Mouse (Mus musculus): ENCODE measurements at regions not wholly inside any gene's neighbourhood (a gene's known extent, or its start where the extent isn't known, plus 50 kb on each side); places are given as distances from the start of the nearest gene placed in this dataset.
A peak's percentile ranks its signal among the peaks of the same experiment; 100 is the strongest.

DNA sequence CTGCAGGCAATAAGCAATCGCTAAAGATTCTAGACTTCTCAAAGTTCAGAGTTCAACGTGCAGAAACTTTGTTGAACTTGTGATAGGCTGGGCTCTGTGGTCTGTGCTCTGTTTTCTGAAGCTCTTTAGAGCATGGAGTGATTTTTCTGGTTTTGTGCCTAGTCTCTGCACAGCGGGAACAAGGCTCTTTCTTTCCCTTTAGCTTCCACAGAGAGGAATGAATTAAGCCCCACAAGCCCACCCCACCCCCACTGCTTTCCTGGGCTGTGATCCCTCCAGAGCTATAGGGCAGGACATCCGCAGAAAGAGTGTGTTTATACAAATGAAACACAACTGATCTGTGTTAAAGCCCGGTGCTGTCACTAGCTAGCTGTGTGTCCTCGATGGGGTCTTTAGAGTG, 264.3 kb downstream of the Tcf7l2 start:
- no peaks in the 10 kb centered on the region for H3K27me3 ChIP-seq (ENCODE audit: insufficient read depth, low read length)
- peak overlapping the region; percentile 10; the same call in 1 of the 2 replicates for H3K4me2 ChIP-seq
- H3K36me3 ChIP-seq (ENCODE audit: insufficient read depth): no peaks in the 10 kb centered on the region
- no peaks in the 10 kb centered on the region for H3K9me3 ChIP-seq (ENCODE audit: low read depth, low read length)
- 16% methylated on average over 6 of the region's 6 CpGs for WGBS
- peaks cover 9% of the 10 kb centered on the region for H3K4me1 ChIP-seq (ENCODE audit: insufficient read depth)
- no peak for TF ChIP-seq CTCF (IDR thresholded peaks at IDR 0.05; ENCODE audit: low read depth)
- no peak for ATAC-seq (ENCODE audit: insufficient read depth)
- no peak overlapping the region for H3K9ac ChIP-seq
- no peak overlapping the region for H3K27ac ChIP-seq (ENCODE audit: low read depth)
- DNase-seq: peak; percentile 22
- no peak overlapping the region for H3K4me3 ChIP-seq (ENCODE audit: low read depth, low read length)

- Histone ChIP-seq H3K27me3 (ENCODE audit: insufficient read depth, low read length) (no peaks in the 10 kb centered on the region), H3K9me3 (ENCODE audit: low read depth, low read length) (no peaks in the 10 kb centered on the region), H3K4me3 (ENCODE audit: low read depth, low read length) (no peak overlapping the region), H3K27ac (ENCODE audit: low read depth) (no peak overlapping the region), H3K9ac (no peak overlapping the region), H3K4me1 (ENCODE audit: insufficient read depth) (peaks cover 9% of the 10 kb centered on the region), H3K4me2 (no peak overlapping the region), H3K36me3 (ENCODE audit: insufficient read depth) (no peaks in the 10 kb centered on the region)
- DNase-seq (no peak), ATAC-seq (ENCODE audit: insufficient read depth) (no peak)
- 92% methylated on average over 5 of the region's 5 CpGs for WGBS
- TF ChIP-seq CTCF (IDR thresholded peaks at IDR 0.05; ENCODE audit: low read depth): peak; percentile 43
These were observed 265.8 kb downstream of the Tcf7l2 start for GRCm38 (mm10) chr19:56007433-56007832.

GRCm38 (mm10) chr19:56010766-56011165, 269.1 kb downstream of the Tcf7l2 start:
- 88% methylated on average over 7 of the region's 7 CpGs for WGBS
- H3K4me3 ChIP-seq (ENCODE audit: low read depth, low read length): no peak overlapping the region
- DNase-seq (no peak), ATAC-seq (ENCODE audit: insufficient read depth) (no peak)
- H3K36me3 ChIP-seq (ENCODE audit: insufficient read depth): no peaks in the 10 kb centered on the region
- no peak overlapping the region for H3K27ac ChIP-seq (ENCODE audit: low read depth)
- TF ChIP-seq CTCF (IDR thresholded peaks at IDR 0.05; ENCODE audit: low read depth): no peak
- no peaks in the 10 kb centered on the region for H3K27me3 ChIP-seq (ENCODE audit: insufficient read depth, low read length)
- H3K4me1 ChIP-seq (ENCODE audit: insufficient read depth): peaks cover 7% of the 10 kb centered on the region
- H3K4me2 ChIP-seq: no peak overlapping the region
- no peaks in the 10 kb centered on the region for H3K9me3 ChIP-seq (ENCODE audit: low read depth, low read length)
- no peak overlapping the region for H3K9ac ChIP-seq

DNA sequence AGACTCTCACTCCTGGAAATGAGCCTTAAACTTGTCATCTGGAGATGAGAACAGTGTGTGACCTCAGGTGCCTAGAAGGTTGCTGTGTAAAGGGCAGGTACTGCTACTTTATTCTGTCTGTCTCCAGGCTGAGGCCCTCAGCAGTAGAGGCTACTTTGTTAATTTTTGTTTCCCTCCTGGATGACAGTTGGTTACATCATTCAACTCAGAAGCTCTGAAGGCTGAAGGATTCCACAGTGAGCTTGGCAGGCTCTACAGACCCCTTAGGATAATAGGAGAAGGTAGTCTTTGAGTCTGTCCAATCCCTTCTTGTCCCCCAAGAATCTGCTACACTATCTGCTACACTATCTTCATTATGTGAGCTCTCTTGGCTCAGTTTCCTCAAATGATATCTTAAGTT, 269.7 kb downstream of the Tcf7l2 start:
- H3K9ac ChIP-seq: no peak overlapping the region
- no peaks in the 10 kb centered on the region for H3K9me3 ChIP-seq (ENCODE audit: low read depth, low read length)
- no peak overlapping the region for H3K27ac ChIP-seq (ENCODE audit: low read depth)
- ATAC-seq (ENCODE audit: insufficient read depth) (no peak), DNase-seq (no peak)
- H3K27me3 ChIP-seq (ENCODE audit: insufficient read depth, low read length): no peaks in the 10 kb centered on the region
- H3K4me2 ChIP-seq: no peak overlapping the region
- no peak for TF ChIP-seq CTCF (IDR thresholded peaks at IDR 0.05; ENCODE audit: low read depth)
- H3K4me1 ChIP-seq (ENCODE audit: insufficient read depth): peaks cover 1% of the 10 kb centered on the region
- no peaks in the 10 kb centered on the region for H3K36me3 ChIP-seq (ENCODE audit: insufficient read depth)
- no peak overlapping the region for H3K4me3 ChIP-seq (ENCODE audit: low read depth, low read length)

DNA sequence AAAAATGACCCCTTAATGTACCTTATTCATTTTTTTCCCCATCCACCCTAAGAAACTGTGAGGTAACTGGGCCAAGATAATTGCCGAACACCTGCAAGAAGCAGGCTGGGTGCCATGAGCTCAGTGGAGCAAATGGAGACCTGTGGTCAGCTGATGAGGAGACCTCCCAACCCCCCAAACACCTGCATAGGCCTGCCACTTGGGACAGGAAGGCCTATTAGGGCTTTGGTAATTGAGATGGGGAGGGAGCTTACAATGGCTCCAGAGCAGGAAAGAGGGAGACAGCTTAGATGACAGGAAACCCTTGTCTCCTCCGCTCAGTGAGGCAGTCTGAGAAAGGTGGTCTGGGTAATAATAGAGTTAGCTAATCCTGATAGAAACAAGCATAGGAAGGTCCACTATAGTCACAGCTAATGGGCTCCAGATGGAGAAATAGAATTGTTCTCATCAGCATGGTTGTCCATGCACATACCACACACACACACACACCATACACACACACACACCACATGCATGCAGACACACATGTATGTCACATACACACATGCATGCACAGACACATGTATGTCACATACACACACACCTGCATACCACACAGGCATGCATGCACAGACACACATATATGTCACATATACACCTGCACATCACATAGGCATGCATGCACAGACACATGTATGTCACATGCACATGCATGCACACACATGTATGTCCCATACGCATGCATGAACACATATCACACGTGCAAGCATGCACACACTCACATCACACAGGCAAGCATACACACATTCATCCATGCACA, 270.2 kb upstream of the Habp2 start:
- Histone ChIP-seq H3K9ac (no peak overlapping the region), H3K4me1 (ENCODE audit: insufficient read depth) (no peaks in the 10 kb centered on the region), H3K4me3 (ENCODE audit: low read depth, low read length) (no peak overlapping the region), H3K9me3 (ENCODE audit: low read depth, low read length) (no peaks in the 10 kb centered on the region), H3K27me3 (ENCODE audit: insufficient read depth, low read length) (no peaks in the 10 kb centered on the region), H3K27ac (ENCODE audit: low read depth) (no peak overlapping the region), H3K4me2 (no peak overlapping the region), H3K36me3 (ENCODE audit: insufficient read depth) (no peaks in the 10 kb centered on the region)
- WGBS: 80% methylated on average over 4 of the region's 4 CpGs
- DNase-seq: no peak
- TF ChIP-seq CTCF (IDR thresholded peaks at IDR 0.05; ENCODE audit: low read depth): no peak
- ATAC-seq (ENCODE audit: insufficient read depth): no peak

GRCm38 (mm10) chr19:56017524-56017923, 269.4 kb upstream of the Habp2 start:
- H3K9me3 ChIP-seq (ENCODE audit: low read depth, low read length): no peaks in the 10 kb centered on the region
- DNase-seq (peak; percentile 19), ATAC-seq (ENCODE audit: insufficient read depth) (no peak)
- no peak overlapping the region for H3K4me3 ChIP-seq (ENCODE audit: low read depth, low read length)
- TF ChIP-seq CTCF (IDR thresholded peaks at IDR 0.05; ENCODE audit: low read depth): no peak
- no peaks in the 10 kb centered on the region for H3K4me1 ChIP-seq (ENCODE audit: insufficient read depth)
- no peak overlapping the region for H3K27ac ChIP-seq (ENCODE audit: low read depth)
- no peak overlapping the region for H3K4me2 ChIP-seq
- H3K36me3 ChIP-seq (ENCODE audit: insufficient read depth): no peaks in the 10 kb centered on the region
- no peaks in the 10 kb centered on the region for H3K27me3 ChIP-seq (ENCODE audit: insufficient read depth, low read length)
- WGBS: 73% methylated on average over 7 of the region's 7 CpGs
- no peak overlapping the region for H3K9ac ChIP-seq

- H3K4me3 ChIP-seq (ENCODE audit: low read depth, low read length): no peak overlapping the region
- no peaks in the 10 kb centered on the region for H3K36me3 ChIP-seq (ENCODE audit: insufficient read depth)
- DNase-seq: peak; percentile 19
- TF ChIP-seq CTCF (IDR thresholded peaks at IDR 0.05; ENCODE audit: low read depth): no peak
- H3K27ac ChIP-seq (ENCODE audit: low read depth): no peak overlapping the region
- no peaks in the 10 kb centered on the region for H3K27me3 ChIP-seq (ENCODE audit: insufficient read depth, low read length)
- no peak for ATAC-seq (ENCODE audit: insufficient read depth)
- no peak overlapping the region for H3K4me2 ChIP-seq
- H3K9ac ChIP-seq: no peak overlapping the region
- no peaks in the 10 kb centered on the region for H3K4me1 ChIP-seq (ENCODE audit: insufficient read depth)
- no peaks in the 10 kb centered on the region for H3K9me3 ChIP-seq (ENCODE audit: low read depth, low read length)
- WGBS: 48% methylated on average over 7 of the region's 7 CpGs
These were observed 267.8 kb upstream of the Habp2 start for GRCm38 (mm10) chr19:56019143-56019542.

Data from lung, embryonic 14.5 days (tissue).